In the genomic region with DNA sequence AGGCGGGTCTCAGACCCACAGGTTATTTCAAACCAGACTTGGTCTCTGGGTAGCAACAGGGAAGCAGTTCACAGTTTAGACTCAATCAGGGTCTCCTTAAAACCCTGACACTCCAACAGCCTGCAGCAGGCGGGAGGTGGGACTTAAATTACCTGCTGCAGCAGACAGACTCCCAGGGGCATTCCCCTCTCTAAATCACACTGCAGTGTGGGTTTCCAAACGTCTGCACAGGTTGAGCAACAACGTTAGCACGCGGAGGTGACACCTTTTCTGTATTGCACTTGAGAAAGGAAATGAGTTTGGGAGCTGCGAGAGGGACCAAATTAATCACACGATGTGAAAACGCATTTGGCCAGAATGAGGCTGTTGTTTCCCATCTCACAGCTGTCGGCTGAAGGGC, we compare ENCODE assay signal across 27 mouse cellular contexts. TPM values are rescaled to one million over a fixed set of nuclear protein-coding genes. Genes with fewer than 3 reads are reported as not detected.
DNase-seq lines count a peak whose midpoint lies in the region; ATAC-seq and TF ChIP-seq lines count a peak whose summit lies in the region.
"Had no signal": no experiment of that assay in that cellular context is flagged by ENCODE, and none has a peak within 500 bp of the region (broad histone marks: within the 10 kb centered on the region; RNA-seq: fewer than 3 reads in every experiment).

No protein-coding gene starts in this region.

- no peak overlapping the region for H3K9ac ChIP-seq in hindbrain, postnatal 0 days (replicated peaks; ENCODE audit: low read length)
- H3K9ac ChIP-seq in hindbrain, embryonic 12.5 days = no peak overlapping the region
- no peak overlapping the region for H3K9ac ChIP-seq in limb, embryonic 11.5 days (ENCODE audit: low read length)
- H3K9ac ChIP-seq: embryonic facial prominence, embryonic 13.5 days; heart, embryonic 12.5 days; midbrain, embryonic 12.5 days; neural tube, embryonic 12.5 days had no signal

- TF ChIP-seq POLR2A in brain, embryonic 14.5 days (IDR thresholded peaks at IDR 0.05; ENCODE audit: borderline replicate concordance, extremely low read depth, insufficient read depth, insufficient read length, poor library complexity, severe bottlenecking) = no peak

- 67% methylated on average over 10 of the region's 10 CpGs for WGBS in hindbrain, postnatal 0 days
- 71% methylated on average over 10 of the region's 10 CpGs for WGBS in hindbrain, embryonic 12.5 days
- WGBS in limb, embryonic 11.5 days = 26% methylated on average over 10 of the region's 10 CpGs

- DNase-seq in hindbrain, postnatal 0 days (ENCODE audit: low spot score) = peak; percentile 26
- DNase-seq in brain, embryonic 14.5 days (ENCODE audit: low read depth) = peak; percentile 12
- peak; percentile 50 for DNase-seq in limb, embryonic 11.5 days (ENCODE audit: low spot score)
- peak; percentile 30 for DNase-seq in lung, postnatal 14 days
- DNase-seq in right cerebral cortex, postnatal 36 days (ENCODE audit: low spot score in 2 of 2) = no peak
- DNase-seq: adrenal gland, adult 8-10 months; B cell, adult 2 months; cerebellum, adult 2 months; cerebellum, postnatal 25 days; gastrocnemius, postnatal 25 days; heart, adult 18-20 months; heart, postnatal 10 days; kidney, postnatal 36 days; right cerebral cortex, postnatal 4 days; thymus, postnatal 14 days had no signal

- no peak for TF ChIP-seq CTCF in hindbrain, postnatal 0 days (IDR thresholded peaks at IDR 0.05; ENCODE audit: low read depth)
- no peak for TF ChIP-seq CTCF in brain, embryonic 14.5 days (IDR thresholded peaks at IDR 0.05; ENCODE audit: borderline replicate concordance, extremely low read depth, insufficient read depth, insufficient read length)

- H3K27ac ChIP-seq in hindbrain, postnatal 0 days = no peak overlapping the region
- no peak overlapping the region for H3K27ac ChIP-seq in hindbrain, embryonic 12.5 days
- H3K27ac ChIP-seq in limb, embryonic 11.5 days (replicated peaks; ENCODE audit: low read depth, low read length) = 0 out of 2 replicates have a peak overlapping the region, but pooled peaks have one; percentile 1
- H3K27ac ChIP-seq: embryonic facial prominence, embryonic 13.5 days; midbrain, embryonic 12.5 days; neural tube, embryonic 12.5 days had no signal

- H3K4me3 ChIP-seq in hindbrain, postnatal 0 days (ENCODE audit: low read length) = no peak overlapping the region
- H3K4me3 ChIP-seq in hindbrain, embryonic 12.5 days = no peak overlapping the region
- H3K4me3 ChIP-seq in limb, embryonic 11.5 days (ENCODE audit: low read depth, low read length) = no peak overlapping the region
- H3K4me3 ChIP-seq: embryonic facial prominence, embryonic 13.5 days; heart, embryonic 12.5 days; midbrain, embryonic 12.5 days; neural tube, embryonic 12.5 days had no signal

- ATAC-seq in hindbrain, postnatal 0 days = no peak
- ATAC-seq in hindbrain, embryonic 12.5 days (ENCODE audit: low FRiP score) = no peak
- ATAC-seq in limb, embryonic 11.5 days (ENCODE audit: insufficient number of reproducible peaks, low FRiP score, low TSS enrichment, low read depth) = 0 out of 2 replicates have a peak, but pooled peaks have one; percentile 65
- no peak for ATAC-seq in erythroid progenitor cell, adult 5-6 weeks (replicated peaks; ENCODE audit: low FRiP score, poor library complexity, severe bottlenecking)
- ATAC-seq: forebrain, embryonic 14.5 days; intestine, postnatal 0 days; Patski had no signal

- H3K36me3 ChIP-seq in hindbrain, postnatal 0 days (ENCODE audit: insufficient read depth, low read length) = no peaks in the 10 kb centered on the region
- H3K36me3 ChIP-seq in hindbrain, embryonic 12.5 days = no peaks in the 10 kb centered on the region
- no peaks in the 10 kb centered on the region for H3K36me3 ChIP-seq in limb, embryonic 11.5 days (ENCODE audit: control insufficient read depth, insufficient read depth, low read length)
- H3K36me3 ChIP-seq: embryonic facial prominence, embryonic 13.5 days; G1E; heart, embryonic 12.5 days; midbrain, embryonic 12.5 days; neural tube, embryonic 12.5 days had no signal

- H3K4me1 ChIP-seq in hindbrain, postnatal 0 days (ENCODE audit: insufficient read depth, low read length) = no peaks in the 10 kb centered on the region
- no peaks in the 10 kb centered on the region for H3K4me1 ChIP-seq in hindbrain, embryonic 12.5 days
- H3K4me1 ChIP-seq in limb, embryonic 11.5 days (ENCODE audit: control insufficient read depth, insufficient read depth, low read length) = 0 out of 2 replicates have a peak, but pooled peaks cover 5% of the 10 kb centered on the region
- H3K4me1 ChIP-seq: heart, embryonic 12.5 days; midbrain, embryonic 12.5 days; neural tube, embryonic 12.5 days had no signal

- no peaks in the 10 kb centered on the region for H3K9me3 ChIP-seq in hindbrain, postnatal 0 days (ENCODE audit: low read length)
- H3K9me3 ChIP-seq in hindbrain, embryonic 12.5 days (replicated peaks) = no peaks in the 10 kb centered on the region
- no peaks in the 10 kb centered on the region for H3K9me3 ChIP-seq in limb, embryonic 11.5 days (ENCODE audit: control insufficient read depth, low read length)
- H3K9me3 ChIP-seq: embryonic facial prominence, embryonic 13.5 days; G1E; heart, embryonic 12.5 days; midbrain, embryonic 12.5 days; neural tube, embryonic 12.5 days had no signal

- H3K27me3 ChIP-seq in hindbrain, postnatal 0 days (ENCODE audit: insufficient read depth, low read length) = no peaks in the 10 kb centered on the region
- no peaks in the 10 kb centered on the region for H3K27me3 ChIP-seq in hindbrain, embryonic 12.5 days
- H3K27me3 ChIP-seq in limb, embryonic 11.5 days (ENCODE audit: control insufficient read depth, insufficient read depth, low read length) = no peaks in the 10 kb centered on the region
- H3K27me3 ChIP-seq: CH12.LX; embryonic facial prominence, embryonic 13.5 days; heart, embryonic 12.5 days; midbrain, embryonic 12.5 days; neural tube, embryonic 12.5 days had no signal

- H3K4me2 ChIP-seq in hindbrain, postnatal 0 days (ENCODE audit: low read depth, low read length) = no peak overlapping the region
- H3K4me2 ChIP-seq in hindbrain, embryonic 12.5 days (replicated peaks) = no peak overlapping the region
- H3K4me2 ChIP-seq in limb, embryonic 11.5 days (ENCODE audit: low read depth, severe bottlenecking) = no peak overlapping the region
- H3K4me2 ChIP-seq: embryonic facial prominence, embryonic 13.5 days; heart, embryonic 12.5 days; midbrain, embryonic 12.5 days; neural tube, embryonic 12.5 days had no signal

RNA-seq across cellular contexts. Expression of gene Egflam, which starts 15.7 kb away (rescaled TPM):
- total RNA-seq in hindbrain, postnatal 0 days (2014; rRNA removed) = 5.6 and 5.9 TPM in 2 replicates
- polyA plus RNA-seq in hindbrain, postnatal 0 days (2015; fragmentation: Nextera tagmentation; extraction: Ambion mirVana) = 7.4 and 8.5 TPM in 2 replicates
- polyA plus RNA-seq in hindbrain, embryonic 12.5 days (2016; fragmentation: Nextera tagmentation; extraction: Ambion mirVana) = 17.6 and 18.2 TPM in 2 replicates
- polyA plus RNA-seq in brain, embryonic 14.5 days (2012; rRNA removed) = 3.4 and 8.0 TPM in 2 replicates
- polyA plus RNA-seq in limb, embryonic 11.5 days (2014; fragmentation: Nextera tagmentation; extraction: Ambion mirVana) = 13.5 and 18.6 TPM in 2 replicates
- total RNA-seq in erythroid progenitor cell, adult 5-6 weeks (2015; ENCODE audit: low replicate concordance) = not detected in 2 replicates
- not detected in 2 replicates for total RNA-seq in erythroid progenitor cell, adult 5-6 weeks (2017; ENCODE audit: low replicate concordance)
- total RNA-seq: CH12.LX; megakaryocyte progenitor cell, adult 5-6 weeks had no signal
- polyA plus RNA-seq: G1E had no signal

Comparison
In these comparisons a context has a peak if more than half of its experiments do, and no peak if none do; other contexts are left out.
1. DNase-seq: peak in hindbrain, postnatal 0 days (single experiment), brain, embryonic 14.5 days (single experiment), limb, embryonic 11.5 days (single experiment) and lung, postnatal 14 days (single experiment); none in right cerebral cortex, postnatal 36 days (0 of 2).